Mouse (Mus musculus): Measurements from ENCODE around the gene Klc4. TPM values are rescaled to one million over a fixed set of nuclear protein-coding genes. Genes with fewer than 3 reads are reported as not detected.

Klc4 gene
- polyA plus RNA-seq, 1 experiment, result 10.1 TPM

DNA sequence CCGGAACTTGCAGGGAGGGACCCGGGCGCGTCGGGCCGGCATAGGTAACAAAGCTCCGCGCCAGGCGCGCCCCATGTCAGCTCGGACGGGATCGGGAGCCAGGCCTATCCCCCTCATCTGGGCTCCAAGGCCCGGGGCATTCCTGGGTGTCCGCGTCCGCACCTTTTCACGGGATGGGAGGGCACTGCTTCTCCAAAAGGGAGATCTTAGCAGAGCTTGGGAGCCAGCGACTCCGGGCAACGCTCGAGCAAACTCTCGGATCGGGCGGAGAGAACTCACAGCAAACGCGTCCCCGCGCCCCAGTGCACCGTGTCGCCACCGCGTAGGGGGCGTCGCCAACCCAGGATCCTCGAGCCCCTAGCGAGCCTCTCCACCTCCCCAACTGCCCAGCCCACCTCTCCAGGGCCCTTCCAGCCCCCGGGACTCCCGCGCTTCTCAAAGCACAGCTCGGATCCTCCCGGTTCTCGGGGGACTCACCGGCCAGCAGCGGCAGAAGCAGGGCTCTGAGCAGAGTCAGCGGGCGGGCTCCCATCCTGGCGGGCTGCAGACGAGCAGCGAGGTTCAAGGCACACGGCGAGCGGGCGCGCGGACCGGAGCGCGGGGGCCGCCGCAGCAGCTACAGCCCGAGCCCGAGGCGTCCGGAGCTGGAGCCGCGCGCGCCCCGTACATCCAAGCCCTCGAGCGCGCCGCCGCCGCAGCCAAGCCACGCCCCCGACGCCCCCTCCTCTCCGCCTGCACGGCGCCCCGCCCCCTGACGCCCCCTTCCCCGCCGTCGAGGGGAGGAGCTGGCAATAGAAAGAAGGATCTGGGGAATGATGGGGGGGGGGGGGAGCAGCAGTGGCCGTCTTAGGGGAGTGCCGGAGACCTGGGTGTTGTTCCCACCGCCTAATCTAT lies 16.8 kb downstream of the Klc4 start, which contains the start of gene Ptk7:
TSS of gene Ptk7 (minus strand) at position 714 of the 894 bp plus-strand sequence.
- Histone ChIP-seq H3K27me3 (ENCODE audit: control insufficient read depth, insufficient read depth, low read length, poor library complexity, severe bottlenecking) (no peaks in the 10 kb centered on the region), H3K4me1 (ENCODE audit: control insufficient read depth, insufficient read depth, low read length) (peaks cover 6% of the 10 kb centered on the region), H3K4me3 (ENCODE audit: low read depth, low read length) (peak within 1 kb of the TSS; percentile 92), H3K36me3 (ENCODE audit: control insufficient read depth, insufficient read depth, low read length, poor library complexity, severe bottlenecking) (no peaks in the 10 kb centered on the region), H3K27ac (ENCODE audit: insufficient read depth, low read length) (peak within 1 kb of the TSS; percentile 88), H3K9ac (ENCODE audit: low read depth, poor library complexity, severe bottlenecking) (peak within 1 kb of the TSS; percentile 97), H3K9me3 (replicated peaks; ENCODE audit: control insufficient read depth, insufficient read depth, low read length, poor library complexity, severe bottlenecking) (no peaks in the 10 kb centered on the region)
- TF ChIP-seq EP300 (IDR thresholded peaks at IDR 0.05; ENCODE audit: insufficient read depth, low read depth, low read length), result no peak
- TF ChIP-seq CTCF (IDR thresholded peaks at IDR 0.05; ENCODE audit: low read depth, low read length), result no peak
- no peak for TF ChIP-seq POLR2A (IDR thresholded peaks at IDR 0.05; ENCODE audit: insufficient read depth, low read length)

DNA sequence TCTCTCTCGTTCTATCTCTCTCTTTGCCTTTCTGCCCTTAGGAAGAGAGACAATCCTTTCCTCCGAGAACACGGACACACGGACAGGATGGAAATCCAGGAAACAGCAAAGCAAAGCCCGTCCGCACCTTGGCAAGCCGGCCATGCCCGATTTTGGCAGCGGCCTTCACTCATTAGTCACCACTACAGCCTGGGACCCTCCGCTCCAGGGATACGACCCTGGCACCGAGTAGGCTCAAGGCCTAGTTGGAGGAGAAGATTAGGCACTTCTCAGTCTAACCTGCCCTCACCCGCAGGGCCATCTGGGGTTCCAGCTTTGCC lies 17.4 kb downstream of the Klc4 start:
- TF ChIP-seq POLR2A (IDR thresholded peaks at IDR 0.05; ENCODE audit: insufficient read depth, low read length) (no peak), EP300 (IDR thresholded peaks at IDR 0.05; ENCODE audit: insufficient read depth, low read depth, low read length) (no peak), CTCF (IDR thresholded peaks at IDR 0.05; ENCODE audit: low read depth, low read length) (no peak)
- H3K36me3 ChIP-seq (ENCODE audit: control insufficient read depth, insufficient read depth, low read length, poor library complexity, severe bottlenecking), result no peaks in the 10 kb centered on the region
- peak overlapping the region; percentile 97 for H3K9ac ChIP-seq (ENCODE audit: low read depth, poor library complexity, severe bottlenecking)
- H3K9me3 ChIP-seq (replicated peaks; ENCODE audit: control insufficient read depth, insufficient read depth, low read length, poor library complexity, severe bottlenecking), result no peaks in the 10 kb centered on the region
- peak overlapping the region; percentile 92 for H3K4me3 ChIP-seq (ENCODE audit: low read depth, low read length)
- H3K27me3 ChIP-seq (ENCODE audit: control insufficient read depth, insufficient read depth, low read length, poor library complexity, severe bottlenecking), result no peaks in the 10 kb centered on the region
- H3K27ac ChIP-seq (ENCODE audit: insufficient read depth, low read length), result no peak overlapping the region
- peaks cover 7% of the 10 kb centered on the region for H3K4me1 ChIP-seq (ENCODE audit: control insufficient read depth, insufficient read depth, low read length)

DNA sequence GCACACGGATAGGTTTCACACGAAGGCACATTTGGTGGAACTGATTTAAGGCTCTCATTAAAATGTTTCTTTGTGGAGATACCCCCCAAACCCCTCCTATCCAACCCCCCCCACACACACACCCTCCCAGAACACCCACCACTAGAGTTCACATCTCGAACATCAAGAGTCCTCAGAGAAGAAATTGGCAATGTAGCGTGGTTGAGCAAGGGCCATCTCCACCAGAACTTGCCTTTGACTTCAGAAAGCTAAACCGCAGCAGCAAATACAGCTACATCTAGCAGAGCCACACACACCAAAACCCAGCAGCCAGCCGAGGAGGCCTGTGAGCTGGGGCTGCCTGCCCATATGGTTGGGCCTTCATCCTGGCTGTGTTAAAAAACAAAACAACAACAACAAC lies 18.4 kb downstream of the Klc4 start:
- H3K9me3 ChIP-seq (replicated peaks; ENCODE audit: control insufficient read depth, insufficient read depth, low read length, poor library complexity, severe bottlenecking), result no peaks in the 10 kb centered on the region
- TF ChIP-seq EP300 (IDR thresholded peaks at IDR 0.05; ENCODE audit: insufficient read depth, low read depth, low read length), result no peak
- TF ChIP-seq CTCF (IDR thresholded peaks at IDR 0.05; ENCODE audit: low read depth, low read length), result no peak
- TF ChIP-seq POLR2A (IDR thresholded peaks at IDR 0.05; ENCODE audit: insufficient read depth, low read length), result no peak
- H3K27ac ChIP-seq (ENCODE audit: insufficient read depth, low read length), result no peak overlapping the region
- H3K4me3 ChIP-seq (ENCODE audit: low read depth, low read length), result no peak overlapping the region
- H3K36me3 ChIP-seq (ENCODE audit: control insufficient read depth, insufficient read depth, low read length, poor library complexity, severe bottlenecking), result no peaks in the 10 kb centered on the region
- no peaks in the 10 kb centered on the region for H3K27me3 ChIP-seq (ENCODE audit: control insufficient read depth, insufficient read depth, low read length, poor library complexity, severe bottlenecking)
- peak overlapping the region; percentile 97; the same call in 1 of the 2 replicates for H3K9ac ChIP-seq (ENCODE audit: low read depth, poor library complexity, severe bottlenecking)
- H3K4me1 ChIP-seq (ENCODE audit: control insufficient read depth, insufficient read depth, low read length), result peaks cover 10% of the 10 kb centered on the region

DNA sequence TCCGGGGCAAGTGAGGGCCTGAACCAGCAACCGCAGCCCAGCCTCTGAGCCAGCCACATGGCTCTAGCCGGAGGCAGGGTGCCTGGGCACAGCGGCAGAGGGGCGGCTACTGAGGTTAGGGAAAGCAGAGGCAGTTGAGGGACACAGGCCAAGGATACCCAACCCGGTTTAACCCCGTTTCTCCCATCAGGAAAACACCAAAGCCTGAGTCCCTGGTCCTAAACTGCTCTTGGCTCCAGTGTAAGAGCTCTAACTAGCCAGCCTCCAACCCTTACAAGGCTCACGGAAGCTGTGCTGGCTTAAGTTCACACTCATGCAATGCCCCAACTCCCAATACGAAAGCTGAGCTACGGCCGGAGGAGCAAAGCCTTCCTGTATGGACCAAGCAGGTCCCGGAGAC lies 21.2 kb downstream of the Klc4 start:
- Histone ChIP-seq H3K4me3 (ENCODE audit: low read depth, low read length) (peak overlapping the region; percentile 41), H3K9ac (ENCODE audit: low read depth, poor library complexity, severe bottlenecking) (peak overlapping the region; percentile 42), H3K27me3 (ENCODE audit: control insufficient read depth, insufficient read depth, low read length, poor library complexity, severe bottlenecking) (no peaks in the 10 kb centered on the region), H3K9me3 (replicated peaks; ENCODE audit: control insufficient read depth, insufficient read depth, low read length, poor library complexity, severe bottlenecking) (no peaks in the 10 kb centered on the region), H3K36me3 (ENCODE audit: control insufficient read depth, insufficient read depth, low read length, poor library complexity, severe bottlenecking) (no peaks in the 10 kb centered on the region), H3K4me1 (ENCODE audit: control insufficient read depth, insufficient read depth, low read length) (peaks cover 23% of the 10 kb centered on the region), H3K27ac (ENCODE audit: insufficient read depth, low read length) (peak overlapping the region; percentile 54; the same call in 1 of the 2 replicates)
- TF ChIP-seq POLR2A (IDR thresholded peaks at IDR 0.05; ENCODE audit: insufficient read depth, low read length) (no peak), CTCF (IDR thresholded peaks at IDR 0.05; ENCODE audit: low read depth, low read length) (no peak), EP300 (IDR thresholded peaks at IDR 0.05; ENCODE audit: insufficient read depth, low read depth, low read length) (no peak)

DNA sequence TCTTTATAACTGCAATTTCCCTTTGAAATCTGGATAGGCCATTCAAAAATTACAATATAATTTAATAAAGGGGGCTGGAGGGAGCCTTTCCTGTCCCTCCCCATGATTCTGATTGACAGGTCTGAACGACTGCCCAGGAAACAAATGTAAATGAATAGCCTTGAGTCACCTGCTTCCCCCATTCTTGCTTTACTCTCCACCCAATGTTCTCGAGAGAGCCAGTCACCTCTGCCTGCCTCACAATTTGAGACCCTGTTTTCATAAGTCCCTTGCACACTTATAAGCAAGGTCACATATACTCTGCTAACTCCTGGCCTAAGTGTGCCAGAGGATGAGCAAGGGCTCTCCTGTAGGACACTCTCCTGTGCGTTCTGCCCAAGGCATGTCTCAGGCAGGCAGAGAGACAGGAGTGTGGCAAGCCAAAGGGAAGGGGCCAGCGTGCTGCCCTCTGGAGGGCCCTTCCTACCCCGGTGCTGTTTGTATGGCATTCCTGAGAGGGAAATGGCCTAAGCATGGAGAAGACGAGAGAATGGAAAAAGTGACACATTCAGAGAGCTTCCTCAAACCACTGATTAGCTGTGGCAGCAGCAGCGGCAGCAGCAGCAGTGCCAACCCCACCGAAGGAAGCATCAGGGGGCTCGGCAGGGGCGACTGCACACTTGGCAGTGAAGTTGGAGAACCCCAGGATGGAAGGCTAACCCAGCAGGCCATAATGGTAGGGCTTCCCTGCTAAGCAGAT lies 21.8 kb downstream of the Klc4 start:
- no peaks in the 10 kb centered on the region for H3K9me3 ChIP-seq (replicated peaks; ENCODE audit: control insufficient read depth, insufficient read depth, low read length, poor library complexity, severe bottlenecking)
- H3K4me1 ChIP-seq (ENCODE audit: control insufficient read depth, insufficient read depth, low read length), result peaks cover 23% of the 10 kb centered on the region
- H3K27ac ChIP-seq (ENCODE audit: insufficient read depth, low read length), result peak overlapping the region; percentile 54
- H3K36me3 ChIP-seq (ENCODE audit: control insufficient read depth, insufficient read depth, low read length, poor library complexity, severe bottlenecking), result no peaks in the 10 kb centered on the region
- TF ChIP-seq CTCF (IDR thresholded peaks at IDR 0.05; ENCODE audit: low read depth, low read length) (peak; percentile 14), EP300 (IDR thresholded peaks at IDR 0.05; ENCODE audit: insufficient read depth, low read depth, low read length) (no peak)
- H3K9ac ChIP-seq (ENCODE audit: low read depth, poor library complexity, severe bottlenecking), result peak overlapping the region; percentile 42
- no peaks in the 10 kb centered on the region for H3K27me3 ChIP-seq (ENCODE audit: control insufficient read depth, insufficient read depth, low read length, poor library complexity, severe bottlenecking)
- peak overlapping the region; percentile 41 for H3K4me3 ChIP-seq (ENCODE audit: low read depth, low read length)
